Mouse (Mus musculus) spleen, postnatal 36 days (tissue): ENCODE results near the gene Jph4.

Experiments used
- DNase-seq, 2 experiments: peaks; one replicate each; pipeline ENCODE4 v3.0.0; 2022; ENCODE audit warnings: low spot score in 2 of 2, mixed read lengths in 1 of 2

Jph4 gene

DNA sequence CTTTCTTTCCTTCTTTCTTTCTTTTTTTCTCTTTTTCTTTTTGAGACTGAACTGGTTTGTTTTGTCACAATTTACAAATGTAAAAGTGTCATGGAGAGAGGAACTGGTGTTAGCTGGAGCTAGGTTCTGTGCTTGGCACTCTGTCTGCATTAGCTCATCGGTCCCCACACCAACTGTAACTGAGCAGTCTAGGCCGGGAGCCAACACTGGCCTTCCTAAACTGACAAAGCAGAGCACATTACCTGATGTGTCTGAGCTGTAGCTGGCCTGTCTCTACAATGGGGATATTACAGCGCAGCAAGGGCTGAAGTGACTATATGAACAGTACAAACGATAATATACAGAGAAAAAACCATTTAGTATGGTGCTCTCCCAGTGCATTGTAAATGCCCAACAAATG is 2.1 kb upstream of the Jph4 start:
- no peak for DNase-seq

DNA sequence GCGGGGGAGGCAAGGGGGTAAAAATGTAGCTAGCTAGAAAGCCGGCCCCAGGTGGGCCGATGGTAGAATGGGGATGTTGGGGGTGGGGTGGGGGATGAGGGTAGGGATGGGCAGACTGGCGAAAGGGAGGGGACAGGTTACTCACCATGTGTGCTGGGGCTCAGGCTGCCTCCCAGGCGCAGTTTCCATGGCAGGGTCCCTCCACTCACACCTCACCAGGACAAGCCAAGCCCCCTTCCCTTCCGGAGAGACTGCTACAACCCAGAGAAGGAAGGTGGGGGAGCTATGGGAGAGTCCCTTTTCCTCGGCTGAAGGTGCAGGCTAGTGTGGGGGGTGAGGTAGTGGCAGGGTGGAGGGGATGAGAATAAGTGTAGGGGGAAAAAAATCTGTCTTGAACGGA is 889 bp downstream of the Jph4 start:
- no peak for DNase-seq

DNA sequence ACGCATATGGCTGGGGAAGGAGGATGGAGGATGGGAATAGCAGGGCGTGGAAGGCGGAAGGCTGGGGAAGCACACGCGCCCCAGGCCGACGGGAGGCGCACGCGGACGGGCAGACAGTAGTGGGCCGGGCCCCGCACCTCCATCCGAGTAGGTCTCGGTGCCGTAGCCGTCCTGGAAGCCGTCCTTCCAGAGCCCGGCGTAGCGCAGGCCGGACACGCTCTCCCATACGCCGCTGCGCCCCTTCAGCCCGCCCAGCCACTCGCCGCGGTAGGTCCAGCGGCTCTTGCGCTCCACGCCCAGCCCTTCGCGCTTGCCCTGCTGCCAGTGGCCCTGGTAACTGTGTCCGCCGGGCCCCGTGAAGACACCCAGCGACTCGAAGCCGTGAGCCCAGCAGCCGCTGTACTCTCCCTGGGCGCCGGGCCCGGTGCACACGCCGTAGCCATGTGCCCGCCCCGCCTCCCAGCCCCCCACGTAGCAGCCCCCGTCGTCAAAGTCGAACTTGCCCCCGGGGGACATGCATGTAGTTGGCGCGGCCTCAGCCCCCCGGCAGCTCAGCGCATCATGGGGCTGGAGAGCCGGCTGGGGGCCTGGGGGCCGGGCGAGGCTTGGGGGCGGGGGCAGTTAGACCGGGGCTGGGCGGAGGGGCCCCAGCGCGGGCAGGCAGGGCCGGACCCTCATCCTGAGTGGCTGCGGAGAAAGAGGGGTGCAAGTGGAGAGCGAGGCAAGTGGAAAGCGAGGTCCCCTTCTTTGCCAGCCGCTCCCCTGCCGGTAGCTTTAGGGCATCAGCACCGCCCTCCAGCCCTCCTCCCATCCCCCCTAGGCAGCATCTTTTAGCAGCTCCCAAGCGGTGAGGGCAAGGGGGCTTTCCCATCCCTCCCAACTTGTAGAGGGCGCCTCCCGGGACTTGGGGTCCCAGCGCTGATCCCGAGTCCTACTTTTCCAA is 1.7 kb downstream of the Jph4 start:
- no peak for DNase-seq

DNA sequence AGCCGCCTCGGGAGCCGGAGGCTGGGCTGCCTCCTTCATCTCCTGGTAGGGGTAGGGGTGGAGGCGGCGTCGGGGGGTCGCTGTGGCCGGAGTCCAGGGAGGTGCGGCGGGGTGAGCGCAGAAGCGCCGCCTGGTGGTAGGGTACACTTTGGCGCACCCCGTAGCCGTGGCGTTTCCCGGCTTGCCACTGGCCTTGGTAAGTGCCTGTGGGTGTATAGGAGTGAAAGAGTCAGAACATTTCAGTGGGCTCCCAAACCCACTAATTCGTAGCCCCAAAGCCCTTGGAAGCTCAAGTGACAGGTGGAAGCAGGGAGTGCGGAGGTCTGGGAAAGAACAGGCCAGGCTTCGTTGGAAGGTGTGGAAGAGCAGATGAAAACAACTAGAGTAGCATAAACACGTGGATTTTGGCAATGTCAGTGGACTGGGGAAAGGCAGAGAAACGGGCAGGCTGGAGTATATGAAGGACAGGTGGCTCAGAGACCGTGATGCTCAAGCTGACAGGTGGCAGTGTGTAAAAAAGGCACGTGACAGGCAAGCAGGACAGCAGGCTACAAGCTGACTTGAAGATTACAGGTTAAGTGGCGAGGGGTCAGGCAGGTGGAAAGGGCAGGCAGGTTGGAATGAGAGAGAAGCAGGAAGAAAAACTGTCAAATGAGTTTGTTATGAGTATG is 2.6 kb downstream of the Jph4 start:
- no peak for DNase-seq

DNA sequence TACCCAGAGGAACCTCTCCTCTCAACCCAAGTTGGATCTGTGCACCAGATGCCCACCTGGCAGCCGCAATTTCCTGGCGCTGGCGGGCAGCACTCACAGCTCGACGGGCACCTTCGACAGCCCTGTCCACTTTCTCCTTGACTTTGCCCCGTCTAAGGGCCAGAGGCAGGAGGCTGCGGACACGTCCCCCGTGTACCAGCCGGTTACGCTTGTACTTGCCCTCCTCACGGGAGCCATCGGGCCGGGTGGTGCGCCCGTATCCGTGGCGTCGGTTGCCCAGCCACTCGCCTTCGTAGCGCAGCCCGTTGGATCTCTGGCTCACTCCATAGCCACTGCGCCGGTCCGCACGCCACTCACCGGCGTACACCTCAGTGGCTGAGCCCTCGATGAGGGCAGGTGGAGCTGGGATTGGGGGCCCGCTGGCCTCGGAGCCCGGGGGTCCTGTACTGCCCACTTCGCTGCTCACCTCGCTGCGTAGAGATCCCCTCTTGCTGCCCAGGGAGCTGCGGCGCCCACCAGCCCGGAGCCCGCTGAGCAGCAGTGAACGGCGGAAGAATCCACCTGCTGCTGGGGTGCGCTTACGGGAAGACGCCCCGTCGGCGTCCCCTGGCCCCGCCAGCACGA is 3.3 kb downstream of the Jph4 start:
- DNase-seq: no peak

DNA sequence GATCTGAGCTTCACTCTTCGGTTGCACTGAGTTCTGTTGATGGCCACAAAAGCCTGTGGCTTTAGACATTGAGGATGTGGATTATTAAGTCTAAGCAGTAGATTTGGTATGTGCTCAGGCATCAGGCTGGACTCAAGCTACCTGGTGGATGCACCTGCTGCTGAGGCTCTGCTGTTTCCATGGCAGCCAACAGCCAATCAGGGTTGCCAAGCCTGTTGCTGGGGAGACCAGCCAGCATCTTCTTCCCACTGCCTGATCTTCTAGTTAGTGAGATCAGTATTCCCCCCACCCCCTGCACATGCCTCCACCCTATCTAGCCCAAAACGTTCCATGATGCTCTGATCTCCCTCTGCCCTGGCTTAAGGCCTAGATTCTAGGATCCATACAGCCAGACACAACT is 5.0 kb downstream of the Jph4 start:
- no peak for DNase-seq

DNA sequence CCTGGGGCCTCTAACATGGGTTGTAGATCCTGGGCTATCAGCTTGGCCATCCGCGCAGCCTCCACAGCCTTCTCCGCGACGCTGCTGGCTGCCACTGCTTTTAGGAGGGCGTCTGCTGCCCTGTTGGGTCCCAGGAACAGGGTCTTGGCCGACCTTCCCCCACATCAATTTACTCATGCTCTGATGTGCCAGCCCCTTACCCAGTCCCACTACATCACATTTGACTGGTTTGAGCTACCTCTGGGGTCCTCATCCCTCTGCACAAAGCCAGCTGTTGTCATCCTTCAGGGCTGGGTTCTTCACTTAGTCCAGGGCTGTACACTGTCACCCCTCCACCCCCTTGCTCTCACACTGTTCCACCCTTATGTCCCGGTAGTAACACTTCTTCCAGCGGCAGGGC is 6.7 kb downstream of the Jph4 start:
- no peak for DNase-seq

DNA sequence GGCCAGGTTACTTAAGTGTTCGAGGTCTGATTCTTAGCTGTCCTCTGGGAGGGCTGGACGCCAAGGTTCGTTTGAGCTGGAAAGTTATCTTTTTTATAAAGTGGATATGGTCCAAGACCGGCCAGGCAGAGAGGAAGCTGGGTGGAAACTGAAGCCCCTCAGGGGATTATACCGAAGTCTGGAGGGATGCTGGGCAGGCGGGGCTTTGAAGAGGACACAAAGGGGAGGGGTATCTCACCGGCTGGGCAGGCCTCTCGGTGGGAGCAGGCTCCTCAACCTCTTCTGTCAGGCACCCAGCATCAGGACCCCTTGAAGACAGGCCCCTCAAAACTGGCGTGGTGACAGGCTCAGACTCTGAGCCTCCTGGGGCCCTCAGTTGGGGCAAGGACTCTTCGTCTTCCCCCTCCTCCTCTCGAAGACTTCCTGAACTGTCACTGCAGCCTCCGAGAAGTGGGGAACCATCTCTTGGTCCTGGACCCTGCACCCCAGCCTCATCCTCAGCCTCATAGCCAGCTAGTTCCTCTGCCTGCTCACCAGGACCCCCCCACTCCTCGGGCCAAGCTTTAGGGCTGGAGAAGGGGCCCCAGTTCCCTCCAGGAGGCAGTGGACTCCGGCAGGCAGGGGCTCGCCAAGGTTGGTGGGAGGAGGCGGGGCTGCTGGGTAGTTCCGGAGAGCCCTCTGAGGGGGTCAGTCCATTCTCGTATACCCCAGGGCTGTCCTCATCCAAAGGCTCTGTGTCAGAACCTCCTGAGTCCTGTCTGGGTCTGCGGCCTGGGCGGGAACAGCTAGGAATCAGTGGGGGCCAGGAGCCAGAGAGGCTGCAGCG is 7.5 kb downstream of the Jph4 start:
- no peak for DNase-seq

DNA sequence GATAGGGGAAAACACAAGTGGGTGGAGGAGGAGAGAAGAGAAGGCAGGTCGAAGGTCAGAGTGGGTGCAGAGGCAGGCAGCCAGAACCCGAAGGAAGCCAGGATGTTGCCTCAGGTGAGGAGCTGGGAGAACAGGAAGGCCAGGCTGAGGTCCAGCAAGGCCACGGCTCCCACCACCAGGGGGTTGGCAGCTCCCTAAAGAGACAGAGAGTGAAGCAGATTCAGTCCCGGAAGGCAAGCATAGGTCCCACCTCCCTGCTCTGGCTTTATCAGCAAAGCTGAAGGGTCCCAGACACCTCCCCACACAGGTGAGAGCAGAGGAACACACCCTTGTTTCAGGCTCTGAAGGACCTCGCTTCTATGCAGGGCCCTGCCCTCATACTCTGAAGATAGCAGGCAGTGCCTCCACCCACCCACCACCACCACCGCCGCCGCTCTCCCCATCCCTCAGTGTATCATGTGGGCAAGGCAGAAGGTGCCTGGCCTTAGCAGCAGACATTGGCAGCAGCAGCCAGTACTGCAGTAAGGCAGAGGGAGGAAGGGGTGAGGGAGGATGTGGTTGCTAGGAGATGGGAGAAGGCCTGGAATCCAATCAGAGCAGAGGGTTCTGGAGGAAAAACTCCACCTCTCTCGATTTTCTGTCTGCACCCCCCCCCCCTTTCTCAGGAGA is 8.4 kb downstream of the Jph4 start:
- DNase-seq: no peak

DNA sequence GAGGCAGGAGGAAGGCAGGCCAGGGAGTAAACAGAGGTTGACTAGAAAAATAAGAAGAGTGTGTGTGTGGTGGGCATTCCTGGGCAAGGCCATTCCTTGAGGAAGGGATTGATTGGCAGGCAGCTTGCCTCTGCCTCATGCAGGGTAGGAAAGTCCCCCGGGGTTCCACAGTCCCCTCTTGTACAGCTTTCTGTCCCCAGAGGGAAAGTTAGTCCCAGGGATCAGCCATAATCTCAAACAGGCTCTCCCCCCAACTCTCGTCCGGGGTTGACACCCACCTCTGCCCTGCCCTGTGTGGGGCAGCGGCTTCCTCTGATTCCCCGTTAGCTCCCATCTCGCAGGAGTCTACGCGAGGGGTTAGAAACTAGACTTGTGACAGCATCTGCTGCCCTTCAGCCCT is 9.7 kb downstream of the Jph4 start:
- no peak for DNase-seq

DNA sequence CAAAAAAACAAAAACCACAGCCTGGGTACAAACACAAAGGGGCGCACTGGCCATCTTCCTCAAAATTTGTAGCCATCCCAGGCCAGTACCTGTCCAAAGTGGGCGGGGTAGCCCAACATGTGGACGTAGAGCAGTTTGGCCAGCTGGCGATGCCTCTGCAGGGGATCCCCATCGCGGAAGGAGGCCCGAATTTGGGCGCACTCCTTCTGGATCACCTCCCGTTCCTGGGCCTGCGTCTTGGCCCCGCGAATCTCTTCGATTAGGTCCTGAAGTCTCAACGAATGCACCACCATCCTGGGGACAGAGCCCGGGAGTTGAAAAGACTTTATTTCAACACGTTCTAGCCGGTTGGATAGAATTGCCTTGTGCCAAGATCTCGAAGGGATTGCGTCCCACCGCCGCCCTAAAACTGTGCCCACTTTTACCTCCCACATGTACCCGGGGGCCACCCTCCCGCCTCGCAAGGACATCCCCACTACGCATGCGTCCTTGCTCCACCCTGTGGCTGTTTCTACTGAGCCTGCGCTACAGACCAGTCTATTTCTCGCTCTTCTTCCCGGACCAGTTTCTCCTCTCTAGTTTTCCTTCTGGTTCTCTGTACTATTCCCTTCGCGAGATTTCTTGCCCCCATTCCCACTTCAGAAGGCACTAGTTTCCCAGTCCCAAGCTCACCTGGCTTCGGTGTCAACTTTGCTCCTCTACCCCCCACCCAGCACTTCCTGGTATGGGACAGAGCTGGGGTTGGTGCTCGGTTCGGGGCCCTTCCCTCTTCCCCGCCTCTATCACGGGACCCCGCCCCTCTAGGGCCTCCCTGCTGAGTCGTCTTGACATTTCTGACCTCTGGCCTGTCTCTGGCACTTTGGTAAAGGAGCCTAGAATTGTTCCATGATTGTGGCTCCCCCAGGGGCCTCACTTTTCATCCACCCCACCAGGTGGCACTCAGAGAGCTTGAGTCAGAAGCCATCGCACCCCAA is 10.6 kb downstream of the Jph4 start, which contains the start of gene Ap1g2:
TSS of gene Ap1g2 (minus strand) at position 758 of the 974 bp plus-strand sequence.
- peak; percentile 89 for DNase-seq

DNA sequence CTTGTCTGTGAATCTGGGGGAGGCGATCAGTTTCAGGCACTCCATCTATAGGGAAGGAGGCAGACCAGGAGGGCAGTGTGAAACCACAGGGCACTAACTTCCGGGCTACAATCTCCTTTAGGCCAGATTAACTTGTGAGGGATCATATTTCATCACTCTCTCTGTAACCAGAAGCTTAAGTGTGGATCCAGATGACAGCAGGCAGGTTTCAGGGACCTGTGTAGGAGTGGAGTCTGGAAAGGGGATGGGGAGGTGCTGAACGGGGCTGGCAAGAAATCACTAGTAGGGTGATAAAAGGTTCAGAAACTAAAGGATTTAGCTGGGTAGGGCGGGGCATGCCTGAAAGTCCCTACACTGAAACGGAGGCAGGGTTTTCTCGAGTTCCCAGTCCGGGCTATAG is 11.3 kb downstream of the Jph4 start:
- no peak for DNase-seq

DNA sequence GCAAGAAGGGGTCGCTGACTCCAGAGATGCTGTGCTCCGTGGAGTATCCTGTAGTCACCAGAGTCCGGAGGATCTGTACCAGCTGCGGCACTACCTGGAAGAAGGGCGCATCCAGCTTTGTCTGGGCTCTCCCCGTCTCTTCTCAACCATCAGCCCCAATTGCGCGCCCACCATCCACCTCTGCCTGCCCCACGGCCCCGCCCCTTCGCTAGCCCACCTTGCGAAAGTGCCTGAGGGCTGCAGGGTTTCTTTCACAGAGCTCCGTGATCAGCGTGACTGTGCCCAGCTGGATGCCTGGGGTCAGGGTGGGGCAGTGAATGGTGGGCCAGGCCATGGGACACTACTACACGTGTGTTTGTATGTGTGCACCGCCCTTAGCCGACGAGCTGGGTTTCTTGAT is 12.4 kb downstream of the Jph4 start:
- DNase-seq: no peak

DNA sequence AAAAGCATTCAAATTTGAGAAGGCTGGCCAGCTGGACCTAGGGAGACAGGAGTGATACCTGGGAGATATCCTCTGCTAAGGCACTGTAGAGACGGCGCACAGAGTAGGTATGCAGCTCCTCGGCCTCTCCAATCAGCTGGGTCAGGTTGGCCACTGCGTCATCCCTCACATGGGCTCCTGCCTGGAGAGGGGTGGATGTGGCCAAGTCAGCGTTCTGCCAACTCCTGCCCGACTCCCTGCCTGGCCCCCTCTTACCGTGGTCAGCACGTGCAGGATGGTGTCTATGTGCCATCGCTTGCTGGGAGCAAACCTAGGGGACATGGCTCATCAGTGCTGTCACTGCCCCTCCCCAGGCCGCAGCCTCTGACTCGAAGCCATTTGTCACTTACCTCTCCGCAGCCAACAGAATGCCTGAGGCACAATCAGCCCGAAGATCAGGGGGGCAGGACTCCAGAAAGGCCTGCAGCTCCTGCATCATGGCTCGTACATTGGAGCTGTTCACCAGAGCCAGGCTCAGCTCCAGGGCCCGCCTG is 14.4 kb downstream of the Jph4 start:
- DNase-seq: no peak

DNA sequence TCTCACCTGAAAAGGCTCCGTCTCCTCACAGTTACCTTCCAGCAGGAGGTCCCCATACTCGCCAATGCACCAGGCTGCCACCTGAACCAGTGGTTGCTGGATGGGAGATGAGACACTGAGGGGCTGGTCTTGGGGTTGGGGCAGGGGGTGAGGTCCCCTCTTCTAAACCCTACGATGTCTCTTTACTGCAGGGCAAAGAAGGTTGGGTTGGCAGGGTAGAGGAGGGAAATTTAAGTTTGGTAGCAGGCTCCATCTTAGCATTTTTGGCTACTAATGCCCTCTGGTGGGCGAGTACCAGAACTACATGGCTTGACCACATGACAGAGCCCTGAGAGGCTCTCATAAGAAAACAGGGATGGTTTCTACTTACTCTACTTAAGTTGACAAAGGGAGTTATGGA is 15.1 kb downstream of the Jph4 start:
- no peak for DNase-seq

DNA sequence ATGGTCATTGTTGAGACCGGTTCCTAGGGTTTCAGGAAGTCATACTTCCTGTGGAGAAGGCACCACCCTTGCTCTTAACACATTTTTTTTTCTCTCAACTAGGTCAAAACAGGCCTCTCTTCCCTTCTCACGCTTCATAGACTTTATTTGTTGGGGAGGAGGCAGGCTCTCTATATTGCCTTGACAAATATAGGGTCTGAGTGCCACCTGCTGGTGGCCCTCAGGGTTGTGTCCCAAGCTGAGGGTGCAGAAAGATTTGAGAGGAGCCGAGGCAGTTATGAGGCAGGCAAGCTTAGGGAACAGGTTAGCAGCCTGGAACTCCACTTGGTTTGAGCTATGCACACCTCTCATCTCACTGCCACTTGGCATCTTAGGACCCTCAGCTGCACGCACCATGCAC is 18.7 kb downstream of the Jph4 start:
- peak; percentile 41 to 51 for DNase-seq

DNA sequence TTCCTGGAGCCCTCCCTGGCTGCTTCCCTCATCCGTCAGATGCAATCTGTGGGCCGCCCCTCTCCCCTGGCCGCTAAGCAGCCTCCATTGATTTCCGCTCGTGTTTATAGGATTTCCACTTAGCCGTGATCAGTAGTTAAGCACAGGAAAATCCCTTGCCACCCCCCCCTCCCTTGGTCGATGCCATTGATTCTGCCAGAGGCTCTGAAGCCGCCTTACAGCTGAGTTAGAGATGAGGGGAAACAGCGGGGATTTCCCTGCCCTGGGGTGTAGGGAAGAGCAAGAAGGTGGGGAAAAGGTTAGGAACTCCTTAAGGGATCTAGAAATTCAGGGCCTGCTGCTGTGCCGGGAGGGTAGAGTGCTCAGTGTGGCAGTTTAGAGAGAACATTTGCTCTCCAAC is 19.1 kb downstream of the Jph4 start:
- no peak for DNase-seq

DNA sequence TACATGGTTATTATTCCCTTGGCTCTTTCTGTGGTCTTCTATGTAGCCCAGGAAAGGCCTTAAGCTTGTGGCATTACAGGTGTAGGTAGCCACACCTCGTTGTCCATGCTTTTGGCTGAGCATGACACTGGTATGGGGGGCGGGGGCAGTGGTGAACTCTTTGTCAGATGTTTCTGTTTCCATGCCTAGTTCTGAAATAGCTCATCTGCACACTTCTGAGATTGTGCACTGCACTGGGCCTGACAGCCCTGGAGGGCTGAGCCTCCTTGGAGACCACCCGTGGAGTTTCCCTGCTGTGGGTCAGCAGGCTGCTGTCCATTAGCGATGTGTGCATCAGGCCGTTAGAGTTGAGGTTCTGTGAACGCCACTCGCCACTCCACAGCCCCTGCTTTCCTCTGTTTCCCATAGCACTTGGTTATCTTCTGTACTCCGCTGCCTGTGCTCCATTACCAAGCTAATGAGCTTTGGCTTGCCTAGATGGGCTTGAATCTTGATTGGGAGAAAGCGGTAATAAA is 20.1 kb downstream of the Jph4 start:
- no peak for DNase-seq

DNA sequence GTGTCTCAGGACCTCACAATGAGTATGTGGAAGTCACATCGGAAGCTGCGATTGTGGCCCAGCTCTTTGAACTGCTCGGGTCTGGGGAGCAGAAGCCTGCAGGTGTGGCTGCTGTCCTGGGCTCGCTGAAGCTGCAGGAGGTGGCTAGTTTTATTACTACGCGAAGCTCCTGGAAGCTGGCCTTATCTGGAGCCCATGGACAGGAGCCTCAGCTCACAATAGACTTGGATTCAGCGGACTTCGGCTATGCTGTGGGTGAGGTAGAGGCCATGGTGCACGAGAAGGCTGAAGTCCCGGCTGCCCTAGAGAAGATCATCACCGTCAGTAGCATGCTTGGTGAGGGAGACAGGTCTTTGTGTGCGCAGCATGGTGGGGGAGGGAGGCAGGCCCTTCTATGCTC is 21.1 kb downstream of the Jph4 start:
- no peak for DNase-seq

DNA sequence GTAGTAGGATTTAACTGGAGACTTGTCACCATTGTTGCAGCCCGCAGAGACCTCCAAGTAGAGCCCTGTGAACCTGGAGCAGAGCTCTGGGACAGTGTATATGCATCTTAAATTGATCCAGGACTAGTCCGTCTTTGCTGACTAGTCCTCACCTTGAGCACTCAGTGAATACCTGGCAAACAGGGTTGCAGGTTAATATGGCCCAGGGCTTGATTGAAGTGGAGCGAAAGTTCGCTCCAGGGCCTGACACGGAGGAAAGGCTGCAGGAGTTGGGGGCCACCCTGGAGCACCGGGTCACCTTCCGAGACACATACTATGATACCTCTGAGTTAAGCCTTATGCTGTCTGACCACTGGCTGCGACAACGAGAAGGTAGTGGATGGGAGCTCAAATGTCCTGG is 21.5 kb downstream of the Jph4 start:
- no peak for DNase-seq
